Mouse (Mus musculus) midbrain, embryonic 12.5 days (tissue): ENCODE measurements around the gene Ikzf3. TPM values are rescaled to one million over a fixed set of nuclear protein-coding genes. Genes with fewer than 3 reads are reported as not detected.

Source experiments
- ATAC-seq: fragments of 200-750 bp; cut with Nextera tagmentation; 2 replicates; pipeline ENCODE4 v1.8.0; 2017; ENCODE audit warnings: low read depth, moderate TSS enrichment, moderate library complexity; ENCODE audit not compliant: low FRiP score
- H3K27ac ChIP-seq: fragments of 300-500 bp; sonication (generic); replicated peaks from 2 replicates; pipeline ENCODE4 v1.5.1; 2016; ENCODE audit warnings: mild to moderate bottlenecking
- H3K27me3 ChIP-seq: fragments of 300-500 bp; sonication (generic); 2 replicates; pipeline ENCODE4 v1.6.1; 2016; ENCODE audit warnings: mild to moderate bottlenecking
- H3K36me3 ChIP-seq: fragments of 300-500 bp; sonication (generic); 2 replicates; pipeline ENCODE4 v1.6.1; 2016
- H3K4me1 ChIP-seq: fragments of 300-500 bp; sonication (generic); 2 replicates; pipeline ENCODE4 v1.6.1; 2016
- H3K4me2 ChIP-seq: fragments of 300-500 bp; sonication (generic); replicated peaks from 2 replicates; pipeline ENCODE4 v1.6.1; 2016; ENCODE audit warnings: mild to moderate bottlenecking, moderate library complexity
- H3K4me3 ChIP-seq: fragments of 300-500 bp; sonication (generic); 2 replicates; pipeline ENCODE4 v1.5.1; 2016; ENCODE audit warnings: mild to moderate bottlenecking
- H3K9ac ChIP-seq: fragments of 300-500 bp; sonication (generic); replicated peaks from 2 replicates; pipeline ENCODE4 v1.6.1; 2016; ENCODE audit warnings: mild to moderate bottlenecking, moderate library complexity
- H3K9me3 ChIP-seq: fragments of 300-500 bp; sonication (generic); 2 replicates; pipeline ENCODE4 v1.6.1; 2016; ENCODE audit warnings: mild to moderate bottlenecking
- WGBS: fragments of 180-500 bp; shearing (Covaris S2); methylation state at CpG from one replicate; pipeline ENCODE4 v1.1.7; 2016; 5-methylcytosine and 5-hydroxymethylcytosine counted together
- polyA plus RNA-seq: library from polyadenylated mRNA; unstranded; fragments of >200 nt; fragmentation: Nextera tagmentation; extraction: Ambion mirVana; gene quantifications from 2 replicates; pipeline ENCODE4 v1.2.1, GENCODE M21; 2016

The Ikzf3 gene
- polyA plus RNA-seq, 1 experiment from 2014 or later, result 0.27 TPM

DNA sequence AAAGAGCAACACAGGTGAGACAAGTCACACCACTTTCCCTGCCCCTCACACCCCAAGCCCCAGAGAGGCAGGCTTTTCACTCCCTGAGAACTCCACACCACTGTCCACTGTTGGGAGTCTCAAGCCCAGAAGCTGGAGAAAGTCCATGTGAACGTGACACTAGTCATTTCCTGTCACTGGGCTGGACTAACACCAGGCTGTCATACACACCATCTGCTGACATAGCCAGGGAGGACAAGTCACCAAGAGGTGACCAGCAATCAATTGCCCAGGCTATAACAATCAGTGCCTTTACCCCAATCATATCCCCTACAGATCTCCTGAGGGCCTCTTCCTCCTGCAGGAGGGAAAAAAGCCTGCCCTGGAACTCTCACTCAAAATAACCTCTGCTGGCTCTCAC is 38.3 kb upstream of the Ikzf3 start:
- Histone ChIP-seq H3K4me3 (no peak overlapping the region), H3K4me2 (no peak overlapping the region), H3K36me3 (peaks cover 40% of the 10 kb centered on the region), H3K27me3 (peaks cover 4% of the 10 kb centered on the region; the same call in 1 of the 2 replicates), H3K4me1 (peaks cover 33% of the 10 kb centered on the region), H3K9ac (no peak overlapping the region; the same call in 1 of the 2 replicates), H3K9me3 (no peaks in the 10 kb centered on the region), H3K27ac (no peak overlapping the region)
- ATAC-seq, result no peak
- WGBS, result 62% methylated on average over 1 of the region's 1 CpGs

GRCm38 (mm10) chr11:98583571-98583970 is 37.7 kb upstream of the Ikzf3 start:
- no peak for ATAC-seq
- no peak overlapping the region for H3K27ac ChIP-seq
- H3K9me3 ChIP-seq, result no peaks in the 10 kb centered on the region
- H3K4me2 ChIP-seq, result no peak overlapping the region
- peaks cover 40% of the 10 kb centered on the region for H3K36me3 ChIP-seq
- no peak overlapping the region for H3K9ac ChIP-seq
- WGBS, result 44% methylated on average over 3 of the region's 3 CpGs
- no peaks in the 10 kb centered on the region; the same call in 1 of the 2 replicates for H3K27me3 ChIP-seq
- H3K4me3 ChIP-seq, result no peak overlapping the region
- H3K4me1 ChIP-seq, result peaks cover 33% of the 10 kb centered on the region

- H3K9ac ChIP-seq, result no peak overlapping the region
- no peak overlapping the region for H3K27ac ChIP-seq
- H3K4me2 ChIP-seq, result no peak overlapping the region
- H3K4me3 ChIP-seq, result no peak overlapping the region
- peaks cover 29% of the 10 kb centered on the region for H3K4me1 ChIP-seq
- no peak for ATAC-seq
- no peaks in the 10 kb centered on the region; the same call in 1 of the 2 replicates for H3K27me3 ChIP-seq
- WGBS, result 91% methylated on average over 3 of the region's 3 CpGs
- H3K36me3 ChIP-seq, result peaks cover 40% of the 10 kb centered on the region
- H3K9me3 ChIP-seq, result no peaks in the 10 kb centered on the region
Measured at GRCm38 (mm10) chr11:98583265-98583552, 37.4 kb upstream of the Ikzf3 start.

GRCm38 (mm10) chr11:98582551-98583264 is 36.9 kb upstream of the Ikzf3 start:
- Histone ChIP-seq H3K9me3 (no peaks in the 10 kb centered on the region), H3K4me1 (peaks cover 24% of the 10 kb centered on the region), H3K36me3 (peaks cover 40% of the 10 kb centered on the region), H3K4me3 (no peak overlapping the region), H3K27me3 (no peaks in the 10 kb centered on the region), H3K9ac (no peak overlapping the region), H3K4me2 (no peak overlapping the region), H3K27ac (no peak overlapping the region)
- 90% methylated on average over 12 of the region's 12 CpGs for WGBS
- ATAC-seq, result no peak

GRCm38 (mm10) chr11:98582030-98582388 is 36.2 kb upstream of the Ikzf3 start:
- no peak overlapping the region for H3K4me3 ChIP-seq
- 81% methylated on average over 8 of the region's 8 CpGs for WGBS
- H3K9ac ChIP-seq, result no peak overlapping the region

DNA sequence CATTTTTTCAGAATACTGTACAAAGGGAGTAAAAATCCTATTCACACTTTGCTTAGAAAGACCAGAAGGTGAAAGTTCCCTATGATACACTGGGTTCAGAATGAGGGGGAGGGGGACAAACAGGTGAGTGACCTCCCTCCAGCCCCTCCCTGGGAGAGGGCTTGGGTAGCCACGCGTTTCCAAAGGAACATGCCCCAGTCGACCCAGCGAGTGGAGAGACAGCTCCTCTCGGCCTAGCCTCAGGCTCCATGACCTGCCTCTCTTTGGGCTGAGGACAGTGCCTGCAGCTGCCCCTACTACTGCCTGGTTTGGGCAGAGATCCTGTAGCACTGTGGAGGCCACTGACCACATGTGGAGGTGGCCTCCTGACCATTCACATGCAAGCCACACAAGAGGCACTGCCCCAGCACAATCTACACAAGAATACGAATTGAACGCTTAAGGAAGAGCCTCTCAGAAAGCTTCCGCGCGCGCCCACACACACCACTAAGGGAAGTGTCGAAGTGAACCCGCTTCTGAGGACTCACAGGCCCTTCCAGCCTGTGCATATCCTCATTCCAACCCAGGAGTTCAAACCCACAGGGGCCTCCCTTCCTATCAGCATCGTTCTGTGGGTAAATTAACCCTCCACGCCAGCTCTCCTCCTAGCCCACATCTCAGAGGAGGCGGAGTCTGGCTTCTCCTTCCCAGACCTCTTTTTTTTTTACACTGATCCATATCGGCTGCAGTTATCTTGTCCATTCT is 35.6 kb upstream of the Ikzf3 start:
- no peak overlapping the region for H3K4me2 ChIP-seq
- H3K9ac ChIP-seq, result no peak overlapping the region
- H3K27ac ChIP-seq, result no peak overlapping the region
- H3K27me3 ChIP-seq, result no peaks in the 10 kb centered on the region
- no peak for ATAC-seq
- WGBS, result 63% methylated on average over 17 of the region's 17 CpGs
- H3K4me3 ChIP-seq, result no peak overlapping the region
- H3K9me3 ChIP-seq, result no peaks in the 10 kb centered on the region
- H3K36me3 ChIP-seq, result peaks cover 40% of the 10 kb centered on the region
- H3K4me1 ChIP-seq, result peaks cover 18% of the 10 kb centered on the region

More at GRCm38 (mm10) chr11:98582030-98582388, 36.2 kb upstream of the Ikzf3 start:
- no peak for ATAC-seq
- peaks cover 19% of the 10 kb centered on the region for H3K4me1 ChIP-seq
- no peaks in the 10 kb centered on the region for H3K9me3 ChIP-seq
- H3K36me3 ChIP-seq, result peaks cover 40% of the 10 kb centered on the region
- H3K27me3 ChIP-seq, result no peaks in the 10 kb centered on the region
- no peak overlapping the region for H3K4me2 ChIP-seq
- H3K27ac ChIP-seq, result no peak overlapping the region

GRCm38 (mm10) chr11:98580301-98581121 is 34.7 kb upstream of the Ikzf3 start:
- H3K4me3 ChIP-seq, result no peak overlapping the region
- H3K36me3 ChIP-seq, result peaks cover 40% of the 10 kb centered on the region
- H3K27ac ChIP-seq, result no peak overlapping the region
- H3K9ac ChIP-seq, result no peak overlapping the region
- WGBS, result 74% methylated on average over 16 of the region's 16 CpGs
- peaks cover 9% of the 10 kb centered on the region for H3K4me1 ChIP-seq
- ATAC-seq, result no peak
- H3K27me3 ChIP-seq, result no peaks in the 10 kb centered on the region
- no peaks in the 10 kb centered on the region for H3K9me3 ChIP-seq
- no peak overlapping the region for H3K4me2 ChIP-seq

- no peak overlapping the region for H3K4me2 ChIP-seq
- no peak overlapping the region for H3K27ac ChIP-seq
- H3K27me3 ChIP-seq, result no peaks in the 10 kb centered on the region
- H3K9ac ChIP-seq, result no peak overlapping the region
- 90% methylated on average over 5 of the region's 5 CpGs for WGBS
- H3K4me1 ChIP-seq, result no peaks in the 10 kb centered on the region
- H3K4me3 ChIP-seq, result no peak overlapping the region
- no peaks in the 10 kb centered on the region for H3K9me3 ChIP-seq
- H3K36me3 ChIP-seq, result peaks cover 27% of the 10 kb centered on the region
- no peak for ATAC-seq
Measured at GRCm38 (mm10) chr11:98577776-98578175, 31.9 kb upstream of the Ikzf3 start.

GRCm38 (mm10) chr11:98569461-98569860 is 23.6 kb upstream of the Ikzf3 start:
- no peak overlapping the region for H3K9ac ChIP-seq
- 88% methylated on average over 6 of the region's 6 CpGs for WGBS
- no peak for ATAC-seq
- H3K4me1 ChIP-seq, result no peaks in the 10 kb centered on the region
- H3K9me3 ChIP-seq, result no peaks in the 10 kb centered on the region
- H3K36me3 ChIP-seq, result no peaks in the 10 kb centered on the region
- H3K4me2 ChIP-seq, result no peak overlapping the region
- H3K27ac ChIP-seq, result no peak overlapping the region
- no peaks in the 10 kb centered on the region for H3K27me3 ChIP-seq
- H3K4me3 ChIP-seq, result no peak overlapping the region

- H3K4me2 ChIP-seq, result no peak overlapping the region
- ATAC-seq, result no peak
- no peaks in the 10 kb centered on the region for H3K27me3 ChIP-seq
- 89% methylated on average over 8 of the region's 8 CpGs for WGBS
- no peaks in the 10 kb centered on the region for H3K36me3 ChIP-seq
- H3K9ac ChIP-seq, result no peak overlapping the region
- H3K27ac ChIP-seq, result no peak overlapping the region
- no peaks in the 10 kb centered on the region for H3K9me3 ChIP-seq
- no peaks in the 10 kb centered on the region for H3K4me1 ChIP-seq
- no peak overlapping the region for H3K4me3 ChIP-seq
Measured at GRCm38 (mm10) chr11:98568326-98568725, 22.5 kb upstream of the Ikzf3 start.

- 64% methylated on average over 13 of the region's 13 CpGs for WGBS
- ATAC-seq, result no peak
Measured at GRCm38 (mm10) chr11:98563921-98564414, 18.1 kb upstream of the Ikzf3 start.

DNA sequence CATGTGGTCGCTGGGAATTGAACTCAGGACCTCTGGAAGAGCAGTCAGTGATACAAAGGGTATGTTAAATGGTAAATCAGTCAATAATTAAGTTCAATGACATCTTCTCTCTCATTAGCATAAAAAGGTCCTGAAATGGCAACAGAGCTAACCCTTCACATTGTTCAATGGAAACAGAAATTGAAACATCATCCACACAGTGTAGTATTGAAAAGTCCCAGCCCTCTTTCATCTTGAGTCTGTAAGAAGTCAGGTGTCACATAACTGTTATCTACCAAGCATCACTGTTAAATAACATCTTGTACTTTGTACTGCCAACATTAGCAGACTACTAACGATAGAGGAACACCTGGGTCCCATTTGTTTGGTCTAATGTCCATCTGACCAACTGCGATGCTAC is 17.2 kb upstream of the Ikzf3 start:
- H3K4me3 ChIP-seq, result no peak overlapping the region
- no peaks in the 10 kb centered on the region for H3K9me3 ChIP-seq
- H3K27ac ChIP-seq, result no peak overlapping the region
- ATAC-seq, result no peak
- no peak overlapping the region for H3K4me2 ChIP-seq
- H3K9ac ChIP-seq, result no peak overlapping the region
- no peaks in the 10 kb centered on the region for H3K36me3 ChIP-seq
- peaks cover 6% of the 10 kb centered on the region; the same call in 1 of the 2 replicates for H3K4me1 ChIP-seq
- H3K27me3 ChIP-seq, result no peaks in the 10 kb centered on the region
- 87% methylated on average over 3 of the region's 3 CpGs for WGBS

More at GRCm38 (mm10) chr11:98563921-98564414, 18.1 kb upstream of the Ikzf3 start:
- Histone ChIP-seq H3K36me3 (no peaks in the 10 kb centered on the region), H3K4me3 (no peak overlapping the region), H3K4me1 (peaks cover 6% of the 10 kb centered on the region; the same call in 1 of the 2 replicates), H3K9me3 (no peaks in the 10 kb centered on the region), H3K4me2 (no peak overlapping the region), H3K27me3 (no peaks in the 10 kb centered on the region), H3K9ac (no peak overlapping the region), H3K27ac (no peak overlapping the region)
